Mouse (Mus musculus): Measurements from ENCODE around the gene Sh2d6.

The Sh2d6 gene

GRCm38 (mm10) chr6:72521607-72522006 is at the start of gene Sh2d6:
Sh2d6 (minus strand) TSS chr6:72521707.
- no peak for DNase-seq (ENCODE audit: extremely low read depth, low read depth)

DNA sequence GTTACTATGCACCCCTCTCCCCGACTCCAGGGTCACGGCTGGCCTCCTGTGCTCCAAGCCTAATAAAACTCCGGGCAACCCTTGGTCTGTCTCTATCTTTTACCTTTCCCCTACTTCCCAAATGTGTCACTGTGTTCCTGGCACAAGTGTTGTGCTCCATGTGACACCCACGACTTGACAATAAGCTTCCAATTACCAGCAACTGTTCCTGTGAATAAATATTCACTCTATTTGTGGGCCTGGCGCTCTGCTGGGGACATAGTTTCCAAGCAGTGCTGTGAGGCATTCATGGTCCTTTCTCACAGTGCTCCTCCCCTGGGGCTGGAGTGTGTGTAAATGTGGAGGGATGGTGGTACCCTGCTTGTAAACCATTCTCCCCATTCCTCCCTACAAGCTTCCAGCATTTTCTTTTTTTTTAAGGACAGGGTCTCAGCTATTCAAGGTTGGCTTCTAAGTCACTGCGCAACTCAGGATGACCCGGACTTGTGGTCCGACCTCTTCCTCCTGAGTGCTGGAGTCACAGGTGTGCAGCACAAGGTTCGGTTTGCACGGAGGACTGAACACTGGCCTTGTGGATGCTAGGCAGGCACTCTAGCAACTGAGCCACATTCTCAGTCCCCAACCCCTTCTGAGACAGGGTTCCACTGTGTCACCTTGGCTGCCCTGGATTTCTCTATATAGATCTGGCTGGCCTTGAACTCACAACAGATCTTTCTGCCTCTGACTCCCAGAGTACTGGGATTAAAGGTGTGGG is 49.3 kb upstream of the Sh2d6 start:
- no peak for DNase-seq (ENCODE audit: extremely low read depth, low read depth)

DNA sequence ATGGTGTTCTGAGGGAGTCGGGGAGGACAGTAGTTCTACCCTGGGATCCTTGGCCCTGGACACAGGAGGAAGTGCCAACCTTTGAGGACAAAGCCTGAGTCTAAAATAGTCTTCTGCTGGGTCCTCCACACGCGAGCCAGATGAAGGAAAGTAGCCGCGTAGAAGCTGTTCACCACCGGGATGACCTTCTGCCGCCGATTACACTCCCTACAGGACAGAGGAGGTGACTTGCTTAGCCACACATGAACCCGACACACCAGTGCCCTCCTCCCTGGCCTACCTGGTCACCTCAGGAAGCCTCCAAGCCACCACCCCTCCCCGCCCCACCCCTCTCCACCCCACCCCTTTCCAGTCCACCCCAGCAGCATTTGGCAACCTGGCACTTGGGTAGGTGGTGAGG is 47.2 kb upstream of the Sh2d6 start:
- no peak for DNase-seq (ENCODE audit: extremely low read depth, low read depth)

DNA sequence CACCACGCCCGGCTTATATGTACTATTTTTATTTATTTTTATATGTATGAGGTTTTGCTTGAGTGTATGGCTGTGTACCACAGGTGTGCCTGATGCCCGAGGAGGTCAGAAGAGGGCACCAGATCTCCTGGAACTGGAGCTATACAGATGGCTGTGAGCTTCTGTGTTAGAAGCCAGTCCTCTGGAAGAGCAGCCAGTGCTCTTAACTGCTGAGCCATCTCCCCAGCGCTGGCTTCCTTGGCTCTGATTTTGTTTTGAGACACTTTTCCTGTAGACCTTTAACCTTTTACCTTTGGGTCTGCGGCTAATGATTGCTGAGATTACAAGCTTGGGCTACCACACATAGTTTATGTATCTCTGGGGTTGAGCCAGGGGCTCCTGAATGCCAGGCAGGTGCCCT is 46.0 kb upstream of the Sh2d6 start:
- DNase-seq (ENCODE audit: extremely low read depth, low read depth) = no peak

- DNase-seq (ENCODE audit: extremely low read depth, low read depth) = no peak
These were observed 44.5 kb upstream of the Sh2d6 start for GRCm38 (mm10) chr6:72566044-72566443.

DNA sequence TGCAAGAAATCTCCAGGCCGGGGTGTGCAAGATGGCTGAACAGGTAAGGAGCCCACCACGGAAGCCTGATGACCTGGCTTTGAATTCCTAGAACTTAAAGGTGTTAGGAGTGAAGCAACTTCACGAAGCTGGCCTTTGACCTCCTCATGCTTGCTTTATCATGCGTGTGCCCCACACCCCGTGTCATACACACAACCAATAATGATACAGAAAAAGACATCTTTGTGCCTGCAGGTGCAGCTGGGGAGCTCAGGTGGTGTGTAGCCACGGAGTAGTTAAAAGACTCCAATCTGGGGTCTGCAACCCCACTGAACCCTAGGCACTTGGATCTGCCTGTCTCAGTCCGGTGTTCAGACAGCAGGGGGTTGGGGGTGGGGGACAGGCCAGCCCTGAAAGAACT is 44.0 kb upstream of the Sh2d6 start:
- no peak for DNase-seq (ENCODE audit: extremely low read depth, low read depth)

DNA sequence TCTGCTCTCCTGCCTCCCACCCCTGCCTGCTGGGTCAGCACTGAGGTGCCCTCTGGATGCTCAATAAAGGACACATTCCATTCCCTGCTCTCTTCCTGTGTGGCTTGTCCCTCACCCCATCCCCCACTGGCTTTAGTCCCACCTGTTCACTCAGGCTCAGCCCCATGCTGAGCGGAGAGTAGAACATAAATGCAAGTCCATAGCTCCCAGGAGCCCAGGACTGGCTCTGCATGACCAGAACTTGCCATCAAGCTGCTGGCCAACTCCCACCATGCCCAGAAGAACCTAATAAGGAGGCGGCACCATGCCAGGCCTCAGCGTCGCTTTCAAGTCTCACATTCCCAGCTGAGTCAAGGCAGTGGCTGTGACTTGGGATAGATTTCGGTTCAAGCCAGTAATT is 41.4 kb upstream of the Sh2d6 start:
- DNase-seq (ENCODE audit: extremely low read depth, low read depth) = no peak

DNA sequence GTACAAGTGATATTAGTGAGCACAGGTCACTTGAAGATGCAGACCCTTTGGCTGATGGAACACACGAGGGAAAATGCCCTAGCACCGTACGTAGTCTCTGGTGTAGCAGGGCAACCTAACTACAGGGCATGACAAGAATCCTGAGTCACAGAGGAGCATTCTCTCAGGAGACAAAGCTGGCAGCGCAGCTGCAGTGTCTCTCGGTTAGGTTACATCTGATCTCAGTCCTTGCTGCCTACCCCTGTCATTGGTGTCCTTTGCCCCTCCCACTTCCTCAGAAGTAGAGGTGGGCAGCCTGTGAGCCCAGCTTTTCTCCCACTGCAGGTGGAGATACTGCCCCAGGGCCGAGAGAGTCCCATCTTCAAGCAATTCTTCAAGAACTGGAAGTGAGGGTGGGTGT is 41.0 kb upstream of the Sh2d6 start:
- no peak for DNase-seq (ENCODE audit: extremely low read depth, low read depth)

- no peak for DNase-seq (ENCODE audit: extremely low read depth, low read depth)
These were observed 39.3 kb upstream of the Sh2d6 start for GRCm38 (mm10) chr6:72560801-72561200.

DNA sequence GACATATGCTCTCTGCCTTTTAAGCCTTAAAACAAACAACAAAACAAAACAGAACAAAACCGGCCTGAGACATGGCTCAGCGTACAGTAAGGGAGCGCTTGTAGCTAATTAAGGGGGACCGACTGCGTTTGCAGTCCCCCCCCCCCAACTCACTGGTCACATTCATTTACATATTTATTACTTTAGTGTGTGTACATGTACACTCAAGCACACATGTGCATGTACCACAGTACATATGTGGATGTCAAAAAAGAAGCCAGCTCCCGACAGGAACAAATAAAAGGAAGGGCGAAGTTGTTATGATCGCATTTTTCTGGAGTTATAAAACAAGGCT is 31.5 kb upstream of the Sh2d6 start:
- no peak for DNase-seq (ENCODE audit: extremely low read depth, low read depth)

- DNase-seq (ENCODE audit: extremely low read depth, low read depth) = peak; percentile 66
These were observed 30.9 kb upstream of the Sh2d6 start for GRCm38 (mm10) chr6:72552171-72553078.

DNA sequence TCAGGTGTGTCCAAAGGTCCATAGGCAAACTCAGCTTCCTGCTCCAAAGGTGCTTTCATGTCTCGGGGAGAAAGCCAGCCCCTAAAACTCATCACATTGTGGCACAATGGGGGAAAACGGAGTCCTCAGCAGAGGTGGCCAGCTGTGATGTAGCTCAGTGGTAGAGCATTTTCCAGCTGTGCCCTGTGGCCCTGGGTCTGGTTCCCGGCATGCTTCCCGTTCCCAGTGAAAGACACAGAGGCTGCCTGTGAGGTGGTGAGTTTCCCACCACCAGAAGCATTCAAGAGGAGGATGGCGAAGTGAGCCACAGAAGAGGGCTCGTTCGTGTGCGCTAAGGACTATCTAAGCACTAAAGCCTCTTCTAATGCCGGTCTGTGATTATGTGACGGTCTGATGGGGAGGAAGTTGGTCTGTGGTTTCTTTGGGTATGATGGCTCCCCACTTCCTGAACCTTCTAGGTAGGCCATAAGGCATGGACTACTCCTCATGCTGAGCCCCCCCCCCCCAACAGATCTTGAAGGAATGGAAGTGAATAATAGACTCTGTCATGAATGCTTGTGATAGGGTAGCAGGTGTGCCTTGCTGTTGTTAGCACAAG is 29.1 kb upstream of the Sh2d6 start:
- DNase-seq (ENCODE audit: extremely low read depth, low read depth) = no peak

GRCm38 (mm10) chr6:72550025-72550424 is 28.5 kb upstream of the Sh2d6 start:
- DNase-seq (ENCODE audit: extremely low read depth, low read depth) = no peak

- DNase-seq (ENCODE audit: extremely low read depth, low read depth) = peak; percentile 75
These were observed 27.6 kb upstream of the Sh2d6 start for GRCm38 (mm10) chr6:72549041-72549580.

DNA sequence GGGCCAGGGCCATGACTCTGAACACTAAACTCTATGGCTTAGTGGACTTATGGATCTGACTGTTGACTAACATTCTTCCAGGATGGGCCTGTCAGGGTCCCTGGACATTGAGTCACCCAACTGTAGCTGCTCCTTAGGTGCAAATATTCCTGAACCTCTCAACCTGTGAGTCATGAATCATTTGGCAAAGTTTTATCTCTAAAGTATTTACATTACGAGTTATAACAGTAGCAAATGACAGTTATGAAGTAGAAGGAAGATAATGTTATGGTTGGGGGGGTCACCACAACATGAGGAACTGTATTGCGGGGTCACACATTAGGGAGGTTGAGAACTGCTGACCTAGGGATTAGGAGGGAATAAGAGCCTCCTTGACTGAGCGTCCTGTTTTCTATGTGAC is 26.4 kb upstream of the Sh2d6 start:
- DNase-seq (ENCODE audit: extremely low read depth, low read depth) = no peak

GRCm38 (mm10) chr6:72547121-72547520 is 25.6 kb upstream of the Sh2d6 start:
- no peak for DNase-seq (ENCODE audit: extremely low read depth, low read depth)

DNA sequence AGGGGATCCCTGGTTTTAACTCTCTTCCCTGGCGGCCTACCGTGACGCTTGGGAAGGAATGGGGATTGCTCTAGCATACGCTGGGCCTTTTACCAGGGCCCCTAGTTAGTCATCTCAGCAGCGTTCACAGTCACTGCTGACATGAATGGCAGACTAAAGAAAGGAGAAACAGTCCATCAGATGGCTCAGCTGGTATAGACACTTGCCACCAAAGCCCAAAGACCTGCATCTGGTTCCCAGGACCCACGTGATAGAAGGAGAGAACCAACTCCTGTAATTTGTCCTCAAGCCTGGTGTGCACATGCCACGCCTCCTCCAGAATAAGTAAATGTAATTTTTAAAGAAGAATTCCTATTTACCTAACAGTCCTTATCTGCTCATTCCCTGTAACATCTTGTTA is 23.9 kb upstream of the Sh2d6 start:
- peak; percentile 54 for DNase-seq (ENCODE audit: extremely low read depth, low read depth)

DNA sequence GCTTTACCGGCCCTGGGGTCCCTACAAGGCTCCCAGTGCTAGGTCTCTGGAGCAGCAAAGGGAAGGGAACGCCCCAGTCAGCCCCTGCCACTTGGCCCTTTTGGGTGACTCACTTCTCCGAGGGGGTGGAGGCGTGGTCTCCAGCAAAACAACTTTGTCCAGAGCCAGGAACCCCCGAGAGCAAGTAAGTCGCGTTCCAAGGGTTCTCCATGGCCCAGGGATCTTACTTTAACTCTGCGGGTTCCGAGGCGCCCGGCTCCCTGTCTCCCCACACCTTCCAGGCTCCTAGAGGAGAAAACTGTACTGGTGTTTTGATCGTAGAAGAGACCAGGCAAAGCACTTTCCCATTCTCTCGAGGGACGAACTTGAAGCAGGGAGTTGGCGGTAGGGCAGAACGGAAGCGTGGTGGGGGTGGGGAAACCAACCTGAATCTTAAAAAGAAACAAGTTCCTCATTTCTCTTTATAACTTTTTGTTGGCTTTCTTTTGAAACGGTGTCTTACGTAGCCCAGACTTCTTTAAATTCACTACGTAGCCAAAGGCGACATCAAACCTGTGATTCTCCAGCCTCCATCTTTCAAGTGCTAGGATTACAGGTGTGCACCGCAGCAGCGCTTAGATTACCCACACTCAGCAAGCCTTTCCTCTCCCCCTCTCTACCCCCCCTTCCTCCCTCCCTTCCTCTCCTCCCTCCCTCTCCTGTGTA is 22.9 kb upstream of the Sh2d6 start, which contains the start of gene Capg:
Gene Capg (plus strand): TSS at position 109 of the 705 bp plus-strand sequence.
- DNase-seq (ENCODE audit: extremely low read depth, low read depth) = peak; percentile 75

GRCm38 (mm10) chr6:72543265-72543850 is 21.9 kb upstream of the Sh2d6 start:
- no peak for DNase-seq (ENCODE audit: extremely low read depth, low read depth)

DNA sequence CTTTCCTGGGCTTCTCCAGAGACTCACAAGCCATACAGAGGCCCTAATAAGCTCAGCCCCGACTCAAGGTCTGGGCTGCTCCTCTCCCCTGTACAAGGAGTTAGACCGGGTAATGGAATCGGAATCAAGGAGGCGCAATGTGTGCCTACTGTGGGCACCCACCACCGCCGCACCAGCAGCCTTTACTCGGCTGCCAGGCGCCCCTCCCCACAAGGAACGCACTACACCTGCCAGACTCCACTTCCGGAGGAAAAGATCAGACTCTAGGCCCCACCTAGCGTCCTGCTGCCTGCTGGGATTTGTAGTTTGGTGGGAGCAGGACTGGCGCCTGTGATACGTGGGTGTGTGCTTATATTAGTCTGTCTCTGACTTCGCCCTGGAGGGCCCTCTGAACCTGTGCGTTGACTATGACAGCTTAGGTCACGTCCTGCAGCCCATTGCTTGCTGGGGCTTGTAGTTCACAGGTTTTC is 17.1 kb upstream of the Sh2d6 start:
- peak; percentile 95 for DNase-seq (ENCODE audit: extremely low read depth, low read depth)

DNA sequence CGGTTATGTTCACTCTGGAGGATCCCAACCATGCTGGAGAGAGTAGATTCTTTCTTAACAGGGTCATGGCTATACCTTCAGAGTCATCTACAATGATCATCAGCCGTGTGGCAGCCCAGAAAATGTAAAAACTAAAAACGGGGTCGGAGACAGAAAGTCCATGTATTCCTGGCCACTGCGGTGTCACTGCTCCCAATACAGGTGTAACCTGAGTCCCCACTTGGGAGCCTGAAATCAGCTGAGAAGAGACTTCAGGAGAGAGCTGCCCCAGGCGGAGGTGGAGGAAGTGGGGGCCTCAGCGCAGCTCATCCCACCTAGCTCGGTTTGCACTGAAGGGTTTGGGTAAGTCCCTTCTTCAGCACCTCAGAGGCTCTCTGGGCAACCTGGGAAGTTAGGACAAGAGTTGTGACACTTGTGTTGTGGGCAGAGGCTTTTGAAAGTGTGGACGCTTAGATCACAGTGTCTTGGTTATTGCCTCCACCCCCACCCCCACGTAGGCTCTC is 16.5 kb upstream of the Sh2d6 start:
- DNase-seq (ENCODE audit: extremely low read depth, low read depth) = no peak

Measured in MEL-GATA-1-ER (cell line).